Mouse (Mus musculus): Measurements from ENCODE around the gene Gm10097. TPM values are rescaled to one million over a fixed set of nuclear protein-coding genes. Genes with fewer than 3 reads are reported as not detected.

The Gm10097 gene
- polyA plus RNA-seq, 1 experiment: not detected

GRCm38 (mm10) chr10:5116720-5117119 is 47.7 kb downstream of the Gm10097 start:
- no peak for TF ChIP-seq POLR2A (IDR thresholded peaks at IDR 0.05; ENCODE audit: borderline replicate concordance, insufficient read depth, low read length)
- no peak for TF ChIP-seq CTCF (IDR thresholded peaks at IDR 0.05; ENCODE audit: borderline replicate concordance, insufficient read depth, low read depth, low read length)
- Histone ChIP-seq H3K27me3 (ENCODE audit: control insufficient read depth, insufficient read depth, low read length) (no peaks in the 10 kb centered on the region), H3K4me3 (replicated peaks; ENCODE audit: insufficient read depth, low read depth, low read length) (no peak overlapping the region), H3K4me1 (ENCODE audit: control insufficient read depth, insufficient read depth, low read length) (peaks cover 3% of the 10 kb centered on the region; the same call in 1 of the 2 replicates), H3K27ac (ENCODE audit: insufficient read depth, low read length) (no peak overlapping the region)
- WGBS: 92% methylated on average over 6 of the region's 6 CpGs
- no peak for DNase-seq

All from cerebellum, adult 2 months (tissue).